Mouse (Mus musculus): ENCODE data around the gene Pcgf1.
A peak's percentile ranks its signal among the peaks of the same experiment; 100 is the strongest.

The Pcgf1 gene

GRCm38 (mm10) chr6:83077630-83078323 lies at the start of gene Pcgf1:
Gene Pcgf1 (plus strand): TSS chr6:83077869.
- DNase-seq: peak; percentile 55 to 57

- DNase-seq: no peak
These were observed 47.9 kb upstream of the Pcgf1 start for GRCm38 (mm10) chr6:83029777-83030176.

GRCm38 (mm10) chr6:83031111-83031510 lies 46.6 kb upstream of the Pcgf1 start:
- no peak for DNase-seq

- DNase-seq: no peak
These were observed 45.6 kb upstream of the Pcgf1 start for GRCm38 (mm10) chr6:83031921-83032590.

GRCm38 (mm10) chr6:83032769-83033191 lies 44.9 kb upstream of the Pcgf1 start:
- no peak for DNase-seq

- DNase-seq: no peak
These were observed 44.2 kb upstream of the Pcgf1 start, which contains the start of the genes Dok1 and Loxl3 for GRCm38 (mm10) chr6:83033249-83034185. Gene Dok1 (minus strand): TSS chr6:83033471. Gene Loxl3 (plus strand): TSS chr6:83034173.

- DNase-seq: no peak
These were observed 43.1 kb upstream of the Pcgf1 start for GRCm38 (mm10) chr6:83034463-83035055.

- DNase-seq: no peak
These were observed 40.5 kb upstream of the Pcgf1 start for GRCm38 (mm10) chr6:83037188-83037587.

- peak; percentile 91 to 92 for DNase-seq
These were observed 39.1 kb upstream of the Pcgf1 start for GRCm38 (mm10) chr6:83038496-83039012.

GRCm38 (mm10) chr6:83040601-83041000 lies 37.1 kb upstream of the Pcgf1 start:
- no peak for DNase-seq

GRCm38 (mm10) chr6:83043561-83043960 lies 34.1 kb upstream of the Pcgf1 start:
- DNase-seq: no peak

- no peak for DNase-seq
These were observed 33.7 kb upstream of the Pcgf1 start for GRCm38 (mm10) chr6:83043993-83044392.

- no peak for DNase-seq
These were observed 32.9 kb upstream of the Pcgf1 start for GRCm38 (mm10) chr6:83044742-83045141.

GRCm38 (mm10) chr6:83049367-83049766 lies 28.3 kb upstream of the Pcgf1 start:
- DNase-seq: no peak

- DNase-seq: peak in 1 of 2 experiments; percentile 25
These were observed 24.3 kb upstream of the Pcgf1 start for GRCm38 (mm10) chr6:83053136-83053960.

GRCm38 (mm10) chr6:83054074-83054851 lies 23.4 kb upstream of the Pcgf1 start, which contains the start of gene Aup1:
Gene Aup1 (plus strand): TSS chr6:83054521.
- peak; percentile 96 for DNase-seq

- DNase-seq: no peak
These were observed 22.7 kb upstream of the Pcgf1 start, which contains the start of gene Htra2 for GRCm38 (mm10) chr6:83054871-83055431. Gene Htra2 (minus strand): TSS chr6:83055273.

GRCm38 (mm10) chr6:83057790-83058189 lies 19.9 kb upstream of the Pcgf1 start, which contains the start of gene Dqx1:
Gene Dqx1 (plus strand): TSS chr6:83057844.
- DNase-seq: no peak

GRCm38 (mm10) chr6:83058725-83059124 lies 18.9 kb upstream of the Pcgf1 start:
- DNase-seq: no peak

GRCm38 (mm10) chr6:83065995-83066394 lies 11.7 kb upstream of the Pcgf1 start:
- no peak for DNase-seq

All from cerebellum, postnatal 36 days (tissue).